Mouse (Mus musculus) lung, postnatal 0 days (tissue): ENCODE measurements around the gene Wdr73.

Experiments
- CTCF ChIP-seq: IDR thresholded peaks from 2 replicates; pipeline ENCODE4 v1.5.1; 2016; ENCODE audit warnings: antibody characterized with exemption, mild to moderate bottlenecking
- EP300 ChIP-seq: IDR thresholded peaks from 2 replicates; pipeline ENCODE4 v1.6.1; 2016; ENCODE audit warnings: antibody characterized with exemption, mild to moderate bottlenecking, control low read depth

DNA sequence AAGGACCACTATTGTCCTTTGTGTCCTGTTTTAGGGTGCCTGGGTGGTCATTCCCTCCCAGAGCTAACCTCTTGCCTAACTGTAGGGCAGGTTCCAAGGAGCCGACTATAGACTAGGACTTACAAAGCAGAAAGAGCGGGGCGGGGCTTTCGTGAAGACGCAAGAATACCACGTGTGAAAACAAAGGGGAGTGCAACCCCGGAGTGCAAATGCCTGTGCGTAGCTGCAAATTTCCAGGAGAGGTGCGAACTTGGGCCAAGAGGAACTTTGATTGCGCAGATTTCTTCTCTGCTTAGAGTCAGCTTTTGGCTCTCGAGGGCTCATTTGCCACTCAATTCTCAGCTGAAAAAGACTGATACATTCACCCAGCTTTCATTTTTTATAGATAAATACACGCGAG is 40.8 kb downstream of the Wdr73 start:
- TF ChIP-seq EP300 (no peak), CTCF (no peak)
